Mouse (Mus musculus) liver, postnatal 0 days (tissue): ENCODE data around the gene 9930021J03Rik. TPM values are rescaled to one million over a fixed set of nuclear protein-coding genes. Genes with fewer than 3 reads are reported as not detected.
A peak's percentile ranks its signal among the peaks of the same experiment; 100 is the strongest.

Source experiments
- ATAC-seq: fragments of 200-750 bp; cut with Nextera tagmentation; 2 replicates; pipeline ENCODE4 v1.8.0; 2017; ENCODE audit warnings: mild to moderate bottlenecking, moderate library complexity
- DNase-seq: peaks from one replicate; pipeline ENCODE4 v3.0.0-alpha.2; 2016
- H3K27ac ChIP-seq: fragments of 300-500 bp; sonication (generic); 2 replicates; pipeline ENCODE4 v1.5.1; 2014; ENCODE audit warnings: antibody characterized with exemption, moderate library complexity, mild to moderate bottlenecking, low read depth
- H3K27me3 ChIP-seq: fragments of 300-500 bp; sonication (generic); 2 replicates; pipeline ENCODE4 v1.6.1; 2014; ENCODE audit warnings: low read length, control low read depth, mixed read lengths; ENCODE audit not compliant: insufficient read depth
- H3K36me3 ChIP-seq: fragments of 300-500 bp; sonication (generic); replicated peaks from 2 replicates; pipeline ENCODE4 v1.6.1; 2014; ENCODE audit warnings: mild to moderate bottlenecking, control low read depth, low read length, moderate library complexity, mixed read lengths; ENCODE audit not compliant: insufficient read depth
- H3K4me1 ChIP-seq: fragments of 300-500 bp; sonication (generic); 2 replicates; pipeline ENCODE4 v1.6.1; 2014; ENCODE audit warnings: antibody characterized with exemption, mild to moderate bottlenecking, control low read depth; ENCODE audit not compliant: insufficient read depth
- H3K4me2 ChIP-seq: fragments of 300-500 bp; sonication (generic); 2 replicates; pipeline ENCODE4 v1.6.1; 2014; ENCODE audit warnings: low read depth, mild to moderate bottlenecking, low read length, moderate library complexity, mixed read lengths
- H3K4me3 ChIP-seq: fragments of 300-500 bp; sonication (generic); 2 replicates; pipeline ENCODE4 v1.5.1; 2014; ENCODE audit warnings: low read depth, low read length
- H3K9ac ChIP-seq: fragments of 300-500 bp; sonication (generic); replicated peaks from 2 replicates; pipeline ENCODE4 v1.6.1; 2014; ENCODE audit warnings: mild to moderate bottlenecking, moderate library complexity
- H3K9me3 ChIP-seq: fragments of 300-500 bp; sonication (generic); 2 replicates; pipeline ENCODE4 v1.6.1; 2016; ENCODE audit warnings: mild to moderate bottlenecking, control low read depth, low read length, mixed read lengths
- CTCF ChIP-seq: sonication (generic); IDR thresholded peaks from 2 replicates; pipeline ENCODE4 v1.5.1; 2016; ENCODE audit warnings: antibody characterized with exemption, low read depth
- EP300 ChIP-seq: IDR thresholded peaks from 2 replicates; pipeline ENCODE4 v1.6.1; 2016; ENCODE audit warnings: antibody characterized with exemption, low read depth, mild to moderate bottlenecking
- WGBS: fragments of 180-500 bp; shearing (Covaris S2); extraction: QIAGEN DNeasy Blood & Tissue Kit; methylation state at CpG from one replicate; pipeline ENCODE4 v1.1.7; 2014; ENCODE audit not compliant: insufficient replicate concordance; 5-methylcytosine and 5-hydroxymethylcytosine counted together
- polyA plus RNA-seq: library from polyadenylated mRNA; unstranded; fragments of >200 nt; fragmentation: Nextera tagmentation; extraction: Ambion mirVana; gene quantifications from 2 replicates; pipeline ENCODE4 v1.2.1, GENCODE M21; 2015

Gene 9930021J03Rik
- polyA plus RNA-seq, 1 experiment from 2014 or later, result 1.4 TPM

DNA sequence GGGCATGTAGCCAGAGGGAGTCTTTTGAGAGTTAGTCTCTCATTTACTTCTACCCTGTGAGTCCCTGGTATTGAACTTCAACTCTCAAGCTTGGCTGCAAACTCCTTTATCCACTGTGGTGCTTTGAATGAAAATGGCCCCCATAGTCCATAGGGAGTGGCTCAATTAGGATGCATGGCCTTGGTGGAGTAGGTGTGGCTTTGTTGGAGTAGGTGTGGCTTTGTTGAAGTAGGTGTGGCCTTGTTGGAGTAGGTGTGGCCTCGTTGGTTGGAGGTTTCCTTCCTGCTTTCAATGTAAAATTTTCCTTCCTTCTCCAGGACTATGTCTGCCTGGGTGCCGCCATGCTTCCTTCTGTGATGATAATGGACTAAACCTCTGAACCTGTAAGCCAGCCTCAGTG, 25.1 kb upstream of the 9930021J03Rik start:
- Histone ChIP-seq H3K27me3 (no peaks in the 10 kb centered on the region), H3K4me1 (no peaks in the 10 kb centered on the region), H3K9ac (no peak overlapping the region), H3K4me2 (no peak overlapping the region), H3K4me3 (no peak overlapping the region), H3K36me3 (no peaks in the 10 kb centered on the region), H3K9me3 (no peaks in the 10 kb centered on the region), H3K27ac (no peak overlapping the region)
- TF ChIP-seq CTCF, result no peak
- no peak for TF ChIP-seq EP300
- ATAC-seq, result no peak
- WGBS, result 56% methylated on average over 2 of the region's 2 CpGs
- DNase-seq, result no peak

DNA sequence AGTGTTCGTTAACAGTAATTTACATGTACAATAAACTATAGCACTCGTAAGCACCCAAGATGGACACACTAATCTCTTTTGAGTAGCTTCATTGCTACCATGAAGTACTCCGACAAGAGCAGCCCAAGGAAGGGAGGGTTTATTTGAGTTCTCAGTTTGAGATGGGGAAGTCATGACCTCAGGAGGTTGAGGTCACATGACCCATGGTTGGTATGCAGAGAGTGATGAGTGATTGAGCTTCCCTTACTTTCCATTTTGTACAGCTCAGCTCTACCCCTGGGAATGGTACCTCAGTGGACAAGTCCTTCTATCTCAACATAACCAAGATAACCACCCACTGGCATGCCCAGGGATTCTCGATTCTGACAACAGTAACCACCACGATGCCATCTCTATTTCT, 22.8 kb upstream of the 9930021J03Rik start:
- Histone ChIP-seq H3K4me1 (peaks cover 6% of the 10 kb centered on the region; the same call in 1 of the 2 replicates), H3K36me3 (no peaks in the 10 kb centered on the region), H3K27ac (no peak overlapping the region), H3K9ac (no peak overlapping the region), H3K4me3 (no peak overlapping the region), H3K4me2 (no peak overlapping the region), H3K27me3 (no peaks in the 10 kb centered on the region), H3K9me3 (no peaks in the 10 kb centered on the region)
- ATAC-seq, result no peak
- no peak for DNase-seq
- WGBS, result 58% methylated on average over 5 of the region's 5 CpGs
- TF ChIP-seq CTCF (no peak), EP300 (no peak)

DNA sequence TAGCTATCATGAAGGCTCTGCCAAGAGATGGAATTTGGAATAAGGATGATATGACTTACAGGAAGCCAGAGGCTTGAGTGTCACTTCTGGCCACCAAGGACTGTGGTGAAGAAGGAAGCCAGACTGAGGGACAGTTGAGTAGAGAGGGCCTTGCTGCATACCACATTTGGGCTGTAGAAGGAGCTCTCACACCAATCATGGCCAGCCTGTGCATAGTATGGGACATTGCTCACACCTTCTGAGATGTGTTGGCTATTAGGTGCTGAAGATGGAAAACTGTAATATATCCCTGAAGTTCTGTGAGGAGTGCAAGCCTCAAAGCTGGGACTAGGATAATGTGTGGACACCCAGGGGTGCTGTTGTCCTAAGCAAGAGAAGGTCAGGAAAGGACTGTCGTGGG, 20.9 kb upstream of the 9930021J03Rik start:
- ATAC-seq, result 0 out of 2 replicates have a peak, but pooled peaks have one; percentile 29
- Histone ChIP-seq H3K36me3 (no peaks in the 10 kb centered on the region), H3K4me2 (no peak overlapping the region), H3K4me3 (no peak overlapping the region), H3K27me3 (no peaks in the 10 kb centered on the region), H3K27ac (no peak overlapping the region), H3K9me3 (no peaks in the 10 kb centered on the region), H3K9ac (no peak overlapping the region), H3K4me1 (peaks cover 8% of the 10 kb centered on the region)
- WGBS, result 72% methylated on average over 1 of the region's 1 CpGs
- DNase-seq, result peak; percentile 37
- no peak for TF ChIP-seq EP300
- TF ChIP-seq CTCF, result peak; percentile 78

DNA sequence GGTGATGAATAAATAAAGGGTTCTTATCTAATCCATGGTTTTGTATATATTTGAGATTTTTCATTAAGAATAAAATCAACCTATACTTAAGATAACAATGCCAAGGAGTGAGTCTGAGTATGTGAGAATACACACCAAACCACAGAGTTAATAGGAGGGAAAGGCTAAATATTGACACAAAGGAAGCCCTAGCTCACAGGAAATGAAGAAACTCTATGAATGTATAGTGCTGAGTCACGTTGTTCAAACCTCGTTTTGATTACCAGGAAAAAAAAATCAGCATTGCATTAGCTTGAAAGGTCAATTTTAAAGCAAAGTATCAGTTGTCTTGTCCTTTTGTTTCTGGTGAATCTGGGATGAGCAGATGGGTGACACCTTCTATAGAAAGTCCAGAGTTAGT, 19.2 kb upstream of the 9930021J03Rik start:
- no peaks in the 10 kb centered on the region for H3K9me3 ChIP-seq

DNA sequence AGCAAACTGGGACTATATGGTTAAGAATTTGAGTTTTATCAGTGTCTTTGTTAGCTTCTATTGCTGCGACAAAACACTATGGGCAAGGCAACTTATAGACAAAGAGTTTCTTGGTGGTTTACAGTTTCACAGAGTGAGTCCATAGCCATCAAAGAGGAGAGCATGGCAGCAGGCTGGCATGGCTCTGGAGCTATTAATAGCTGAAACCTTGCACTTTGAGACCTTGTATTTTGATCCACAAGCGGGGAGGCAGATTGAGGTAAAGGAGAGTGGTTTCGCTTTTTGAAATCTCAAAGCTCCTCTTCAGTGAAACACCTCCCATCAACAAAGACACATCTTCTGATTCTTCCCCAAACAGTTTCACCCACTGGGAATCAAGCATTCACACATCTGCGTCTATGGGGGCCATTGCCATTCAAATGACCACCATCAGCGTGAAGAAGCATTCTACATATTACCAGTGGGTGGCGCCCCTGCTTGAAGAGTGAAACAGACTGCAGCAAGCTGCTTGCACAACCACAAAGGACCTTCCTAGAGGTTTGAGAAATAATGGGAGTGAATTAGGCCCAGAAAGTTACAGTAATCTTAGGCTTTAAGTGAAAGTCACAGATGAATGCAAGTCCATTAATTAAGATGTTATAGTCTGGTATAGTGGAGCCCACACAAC, 18.4 kb upstream of the 9930021J03Rik start:
- H3K36me3 ChIP-seq, result no peaks in the 10 kb centered on the region
- H3K9me3 ChIP-seq, result no peaks in the 10 kb centered on the region
- no peak overlapping the region for H3K4me2 ChIP-seq
- WGBS, result 45% methylated on average over 6 of the region's 6 CpGs
- no peak overlapping the region for H3K9ac ChIP-seq
- H3K4me1 ChIP-seq, result peaks cover 10% of the 10 kb centered on the region
- no peak overlapping the region for H3K4me3 ChIP-seq
- ATAC-seq, result peak; percentile 66
- no peaks in the 10 kb centered on the region for H3K27me3 ChIP-seq
- TF ChIP-seq EP300 (no peak), CTCF (peak; percentile 90)
- peak overlapping the region; percentile 46; the same call in 1 of the 2 replicates for H3K27ac ChIP-seq
- DNase-seq, result peak; percentile 72

More for the DNA sequence above, 19.2 kb upstream of the 9930021J03Rik start:
- ATAC-seq (no peak), DNase-seq (no peak)
- H3K4me1 ChIP-seq, result peaks cover 10% of the 10 kb centered on the region
- no peaks in the 10 kb centered on the region for H3K36me3 ChIP-seq
- no peak overlapping the region for H3K4me3 ChIP-seq
- WGBS, result 5% methylated on average over 2 of the region's 2 CpGs
- H3K4me2 ChIP-seq, result no peak overlapping the region
- no peaks in the 10 kb centered on the region for H3K27me3 ChIP-seq
- H3K27ac ChIP-seq, result no peak overlapping the region
- TF ChIP-seq CTCF (no peak), EP300 (no peak)
- H3K9ac ChIP-seq, result no peak overlapping the region

DNA sequence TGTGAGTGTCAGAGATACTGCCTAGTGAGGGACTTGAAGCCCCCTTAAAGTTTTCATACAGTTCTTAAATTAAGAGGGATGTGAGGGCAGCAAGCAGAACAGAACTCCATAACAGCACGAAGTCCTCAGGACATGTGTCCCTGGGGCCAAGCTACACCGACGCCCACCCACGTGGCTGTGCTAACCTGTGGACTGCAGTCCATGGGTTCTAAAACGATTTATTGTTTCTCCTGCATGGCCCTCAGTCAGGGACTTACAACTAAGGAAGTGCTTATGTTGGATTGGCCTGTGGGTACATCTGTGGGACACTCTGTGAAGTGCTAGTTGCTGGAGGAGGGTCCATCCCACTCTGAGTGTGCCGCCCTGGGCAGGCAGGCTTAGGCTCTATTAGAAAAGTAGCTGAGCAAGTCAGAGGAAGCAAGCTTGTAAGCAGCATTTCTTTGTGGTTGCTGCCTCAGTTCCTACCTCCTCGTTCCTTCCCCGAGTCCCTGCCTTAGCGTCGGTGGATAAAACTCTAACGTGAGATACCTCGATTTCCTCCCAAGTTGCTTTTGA, 17.7 kb upstream of the 9930021J03Rik start:
- no peak overlapping the region for H3K9ac ChIP-seq
- H3K9me3 ChIP-seq, result no peaks in the 10 kb centered on the region
- H3K27me3 ChIP-seq, result no peaks in the 10 kb centered on the region
- ATAC-seq (peak; percentile 82), DNase-seq (peak; percentile 34)
- no peak overlapping the region for H3K4me3 ChIP-seq
- H3K27ac ChIP-seq, result peak overlapping the region; percentile 55; the same call in 1 of the 2 replicates
- H3K4me2 ChIP-seq, result no peak overlapping the region
- peaks cover 10% of the 10 kb centered on the region for H3K4me1 ChIP-seq
- H3K36me3 ChIP-seq, result no peaks in the 10 kb centered on the region
- TF ChIP-seq EP300 (no peak), CTCF (no peak)
- 57% methylated on average over 12 of the region's 12 CpGs for WGBS
